Mouse (Mus musculus): ENCODE data around the gene Wasf2.

DNA sequence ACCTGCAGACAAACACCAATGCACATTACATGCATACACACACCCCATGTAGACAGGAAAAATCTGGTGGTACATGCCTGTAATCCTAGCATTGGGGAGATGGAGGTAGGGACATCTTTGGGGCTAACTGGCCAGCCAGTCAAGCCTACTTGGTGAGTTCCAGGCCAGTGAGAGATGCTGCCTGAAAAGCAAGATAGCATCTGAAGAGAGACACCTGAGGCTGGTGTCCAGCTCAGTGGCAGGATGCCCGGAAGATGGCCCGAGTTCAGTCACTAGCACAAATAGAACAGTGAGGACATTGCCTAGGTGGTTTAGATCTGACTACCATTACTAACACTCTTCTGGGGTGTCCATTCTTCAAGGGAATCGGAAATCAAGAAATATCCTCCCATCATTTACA, 49.4 kb upstream of the Wasf2 start:
- TF ChIP-seq GATA1 (IDR thresholded peaks at IDR 0.05; ENCODE audit: low read length) (no peak), TAL1 (IDR thresholded peaks at IDR 0.05; ENCODE audit: low read length) (no peak)

Data from erythroblast, embryonic 14.5 days (primary cell).